Mouse (Mus musculus) olfactory bulb, adult 2 months (tissue): ENCODE data around the gene AC124108.1.

ENCODE experiments used
- CTCF ChIP-seq: fragments of 200-500 bp; IDR thresholded peaks from 2 replicates; pipeline ENCODE4 v1.5.1; 2012; ENCODE audit warnings: low read depth, mild to moderate bottlenecking, low read length, moderate library complexity; ENCODE audit not compliant: insufficient read depth
- POLR2A ChIP-seq: fragments of 200-500 bp; IDR thresholded peaks from 2 replicates; pipeline ENCODE4 v1.6.1; 2012; ENCODE audit warnings: mild to moderate bottlenecking, low read depth, low read length, moderate library complexity; ENCODE audit not compliant: insufficient read depth

- TF ChIP-seq CTCF = no peak
- TF ChIP-seq POLR2A = no peak
These were observed 29.9 kb upstream of the AC124108.1 start for GRCm38 (mm10) chr1:132161211-132161880.
